Mouse (Mus musculus) urinary bladder, adult 2 months (tissue): Measurements from ENCODE around the gene Arid3a. TPM values are rescaled to one million over a fixed set of nuclear protein-coding genes. Genes with fewer than 3 reads are reported as not detected.
"Not testable (repeated sequence)": the region's sequence is repeated elsewhere in the genome, so short reads cannot be mapped to it uniquely, and the experiment has no call there.

Experiments
- DNase-seq: peaks from one replicate; pipeline ENCODE4 v3.0.0; 2022; ENCODE audit warnings: low spot score
- polyA plus RNA-seq: library from polyadenylated mRNA; depleted of rRNA; stranded (reverse); fragments of >200 nt; gene quantifications from 2 replicates; pipeline ENCODE4 v1.2.3, GENCODE M21; 2012

The Arid3a gene
- polyA plus RNA-seq, 1 experiment, result 4.1 TPM

- no peak for DNase-seq
Measured at GRCm38 (mm10) chr10:79946752-79947322, 20.0 kb downstream of the Arid3a start.

GRCm38 (mm10) chr10:79947502-79947901 is 20.7 kb downstream of the Arid3a start:
- DNase-seq, result no peak

GRCm38 (mm10) chr10:79949873-79950272 is 23.0 kb downstream of the Arid3a start:
- DNase-seq, result no peak

- no peak for DNase-seq
Measured at GRCm38 (mm10) chr10:79950661-79951060, 23.8 kb downstream of the Arid3a start.

- DNase-seq, result no peak
Measured at GRCm38 (mm10) chr10:79953946-79954345, 27.1 kb downstream of the Arid3a start.

GRCm38 (mm10) chr10:79955691-79956090 is 28.8 kb downstream of the Arid3a start:
- DNase-seq, result no peak

GRCm38 (mm10) chr10:79956643-79957154 is 29.9 kb downstream of the Arid3a start:
- DNase-seq, result no peak

GRCm38 (mm10) chr10:79958140-79958816 is 31.4 kb downstream of the Arid3a start:
- DNase-seq, result peak; percentile 71

- DNase-seq, result not testable (repeated sequence)
Measured at GRCm38 (mm10) chr10:79959412-79959811, 32.6 kb downstream of the Arid3a start.

GRCm38 (mm10) chr10:79959847-79960601 is 33.2 kb downstream of the Arid3a start, which contains the start of gene Wdr18:
TSS of gene Wdr18 (plus strand) at chr10:79960152.
- DNase-seq, result peak; percentile 91

- DNase-seq, result no peak
Measured at GRCm38 (mm10) chr10:79960671-79961294, 33.9 kb downstream of the Arid3a start.

- no peak for DNase-seq
Measured at GRCm38 (mm10) chr10:79964727-79965126, 37.9 kb downstream of the Arid3a start.

GRCm38 (mm10) chr10:79965325-79965724 is 38.5 kb downstream of the Arid3a start:
- no peak for DNase-seq

GRCm38 (mm10) chr10:79966886-79967400 is 40.1 kb downstream of the Arid3a start:
- DNase-seq, result no peak

GRCm38 (mm10) chr10:79968181-79968580 is 41.3 kb downstream of the Arid3a start:
- no peak for DNase-seq

GRCm38 (mm10) chr10:79969124-79969568 is 42.3 kb downstream of the Arid3a start:
- DNase-seq, result no peak

- DNase-seq, result no peak
Measured at GRCm38 (mm10) chr10:79970415-79971182, 43.8 kb downstream of the Arid3a start, which contains the start of gene Grin3b. TSS of gene Grin3b (plus strand) at chr10:79970715.

GRCm38 (mm10) chr10:79971183-79971497 is 44.3 kb downstream of the Arid3a start:
- DNase-seq, result no peak

- DNase-seq, result peak; percentile 22
Measured at GRCm38 (mm10) chr10:79972831-79973230, 46.0 kb downstream of the Arid3a start.

- no peak for DNase-seq
Measured at GRCm38 (mm10) chr10:79974087-79974486, 47.2 kb downstream of the Arid3a start.

GRCm38 (mm10) chr10:79974668-79975067 is 47.8 kb downstream of the Arid3a start:
- no peak for DNase-seq
